Mouse (Mus musculus): ENCODE results near the gene Efl1. TPM values are rescaled to one million over a fixed set of nuclear protein-coding genes. Genes with fewer than 3 reads are reported as not detected.
"Not testable (repeated sequence)": the region's sequence is repeated elsewhere in the genome, so short reads cannot be mapped to it uniquely, and the experiment has no call there.

Efl1 gene
- polyA plus RNA-seq, 1 experiment from 2014 or later: 19.4 TPM

- no peaks in the 10 kb centered on the region for H3K4me1 ChIP-seq (ENCODE audit: control insufficient read depth, insufficient read depth, low read length)
- ATAC-seq (ENCODE audit: insufficient read depth, low FRiP score, low TSS enrichment): no peak
- no peaks in the 10 kb centered on the region for H3K27me3 ChIP-seq (ENCODE audit: control insufficient read depth, insufficient read depth, low read length)
- no peak overlapping the region for H3K27ac ChIP-seq (ENCODE audit: low read depth, low read length)
- no peak overlapping the region for H3K9ac ChIP-seq (ENCODE audit: low read length)
- H3K9me3 ChIP-seq (ENCODE audit: control insufficient read depth, low read length): no peaks in the 10 kb centered on the region
- WGBS: 88% methylated on average over 4 of the region's 4 CpGs
- no peak overlapping the region for H3K4me3 ChIP-seq (ENCODE audit: low read depth, low read length)
- H3K4me2 ChIP-seq (ENCODE audit: low read depth): no peak overlapping the region
- no peak for DNase-seq (ENCODE audit: low spot score)
- no peaks in the 10 kb centered on the region for H3K36me3 ChIP-seq (ENCODE audit: control insufficient read depth, insufficient read depth, low read length)
Measured at GRCm38 (mm10) chr7:82759091-82759490, 110.7 kb downstream of the Efl1 start.

- Histone ChIP-seq H3K4me2 (ENCODE audit: low read depth) (no peak overlapping the region), H3K4me3 (ENCODE audit: low read depth, low read length) (no peak overlapping the region), H3K4me1 (ENCODE audit: control insufficient read depth, insufficient read depth, low read length) (no peaks in the 10 kb centered on the region), H3K36me3 (ENCODE audit: control insufficient read depth, insufficient read depth, low read length) (no peaks in the 10 kb centered on the region), H3K9me3 (ENCODE audit: control insufficient read depth, low read length) (no peaks in the 10 kb centered on the region), H3K27me3 (ENCODE audit: control insufficient read depth, insufficient read depth, low read length) (no peaks in the 10 kb centered on the region), H3K9ac (ENCODE audit: low read length) (no peak overlapping the region), H3K27ac (ENCODE audit: low read depth, low read length) (no peak overlapping the region)
- no peak for DNase-seq (ENCODE audit: low spot score)
- WGBS: 90% methylated on average over 1 of the region's 1 CpGs
- no peak for ATAC-seq (ENCODE audit: insufficient read depth, low FRiP score, low TSS enrichment)
Measured at GRCm38 (mm10) chr7:82764951-82765350, 116.5 kb downstream of the Efl1 start.

DNA sequence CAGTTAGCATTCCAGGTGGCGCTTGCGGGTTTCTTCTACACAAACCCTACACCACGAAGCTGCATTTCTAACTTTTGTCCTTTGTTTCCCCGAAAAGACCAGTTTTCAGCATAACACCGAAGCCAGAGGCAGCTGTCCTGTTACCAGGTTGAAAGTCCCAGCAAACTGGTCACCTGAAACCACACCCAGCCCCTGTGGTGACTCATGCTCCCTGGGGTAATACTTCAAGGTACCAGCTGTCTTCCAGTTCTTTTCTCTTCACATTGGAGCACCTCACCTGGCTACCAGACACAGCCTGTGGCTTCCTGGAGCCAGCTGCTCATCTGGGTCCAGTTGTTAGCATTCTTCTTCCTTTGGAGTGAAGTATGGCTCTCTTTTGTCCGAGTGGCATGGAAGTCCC, 118.2 kb downstream of the Efl1 start:
- no peaks in the 10 kb centered on the region for H3K27me3 ChIP-seq (ENCODE audit: control insufficient read depth, insufficient read depth, low read length)
- peaks cover 5% of the 10 kb centered on the region for H3K9me3 ChIP-seq (ENCODE audit: control insufficient read depth, low read length)
- H3K4me2 ChIP-seq (ENCODE audit: low read depth): no peak overlapping the region
- H3K36me3 ChIP-seq (ENCODE audit: control insufficient read depth, insufficient read depth, low read length): no peaks in the 10 kb centered on the region
- H3K4me1 ChIP-seq (ENCODE audit: control insufficient read depth, insufficient read depth, low read length): no peaks in the 10 kb centered on the region
- no peak overlapping the region for H3K27ac ChIP-seq (ENCODE audit: low read depth, low read length)
- WGBS: 84% methylated on average over 6 of the region's 6 CpGs
- no peak overlapping the region for H3K4me3 ChIP-seq (ENCODE audit: low read depth, low read length)
- DNase-seq (ENCODE audit: low spot score) (no peak), ATAC-seq (ENCODE audit: insufficient read depth, low FRiP score, low TSS enrichment) (no peak)
- no peak overlapping the region for H3K9ac ChIP-seq (ENCODE audit: low read length)

DNA sequence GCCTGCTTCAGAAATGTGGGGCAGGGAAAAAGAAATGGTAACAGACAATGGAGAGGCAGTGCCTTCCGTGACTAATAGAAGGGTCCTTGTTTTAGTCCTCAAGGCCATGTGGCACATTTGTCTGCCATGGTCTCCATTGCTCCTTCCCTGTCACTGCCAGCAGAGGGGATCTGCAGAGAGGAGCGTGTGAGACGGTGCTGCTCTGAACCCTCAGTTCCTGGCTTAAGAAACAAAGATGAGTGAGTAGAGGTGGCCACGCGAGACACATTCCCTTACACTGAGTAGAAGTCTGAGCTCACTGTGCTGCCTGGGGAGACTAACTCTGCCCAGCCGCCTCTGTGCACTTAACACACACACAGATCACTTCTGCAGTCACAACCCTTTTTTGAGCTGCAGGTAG, 121.8 kb downstream of the Efl1 start:
- no peak overlapping the region for H3K9ac ChIP-seq (ENCODE audit: low read length)
- H3K9me3 ChIP-seq (ENCODE audit: control insufficient read depth, low read length): peaks cover 5% of the 10 kb centered on the region
- H3K4me3 ChIP-seq (ENCODE audit: low read depth, low read length): no peak overlapping the region
- no peaks in the 10 kb centered on the region for H3K36me3 ChIP-seq (ENCODE audit: control insufficient read depth, insufficient read depth, low read length)
- H3K4me2 ChIP-seq (ENCODE audit: low read depth): no peak overlapping the region
- DNase-seq (ENCODE audit: low spot score) (no peak), ATAC-seq (ENCODE audit: insufficient read depth, low FRiP score, low TSS enrichment) (no peak)
- H3K27ac ChIP-seq (ENCODE audit: low read depth, low read length): no peak overlapping the region
- H3K27me3 ChIP-seq (ENCODE audit: control insufficient read depth, insufficient read depth, low read length): no peaks in the 10 kb centered on the region
- no peaks in the 10 kb centered on the region for H3K4me1 ChIP-seq (ENCODE audit: control insufficient read depth, insufficient read depth, low read length)
- WGBS: 50% methylated on average over 6 of the region's 6 CpGs

DNA sequence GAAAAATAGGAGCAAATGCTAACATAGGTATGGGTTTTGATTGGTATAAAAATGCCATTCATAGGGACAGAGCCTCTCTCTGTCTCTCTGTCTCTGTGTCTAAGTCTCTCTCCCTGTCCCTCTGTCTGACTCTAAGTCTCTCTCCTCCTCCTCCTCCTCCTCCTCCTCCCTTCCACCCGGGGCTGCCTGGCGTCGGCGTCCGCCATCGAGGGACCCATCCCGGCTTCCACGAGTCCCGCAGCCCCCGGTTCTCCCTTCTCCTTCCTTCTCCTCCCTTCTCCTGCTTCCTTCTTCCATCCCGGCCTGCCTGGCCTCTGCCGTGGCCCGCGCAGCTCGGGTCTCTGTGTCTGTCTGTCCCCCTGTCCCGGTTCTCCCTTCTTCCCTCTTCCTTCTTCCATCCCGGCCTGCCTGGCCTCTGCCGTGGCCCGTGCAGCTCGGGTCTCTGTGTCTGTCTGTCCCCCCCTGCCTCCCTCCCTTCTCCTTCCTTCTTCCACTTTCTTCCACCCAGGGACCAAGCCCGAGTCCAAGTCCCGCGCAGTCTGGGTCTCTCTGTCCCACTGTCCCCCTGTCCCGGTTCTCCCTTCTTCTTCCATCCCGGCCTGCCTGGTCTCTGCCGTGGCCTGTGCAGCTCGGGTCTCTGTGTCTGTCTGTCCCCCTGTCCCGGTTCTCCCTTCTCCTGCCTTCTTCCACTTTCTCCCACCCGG, 122.7 kb downstream of the Efl1 start:
- H3K4me2 ChIP-seq (ENCODE audit: low read depth); H3K9me3 ChIP-seq (ENCODE audit: control insufficient read depth, low read length); H3K4me3 ChIP-seq (ENCODE audit: low read depth, low read length); H3K9ac ChIP-seq (ENCODE audit: low read length); H3K36me3 ChIP-seq (ENCODE audit: control insufficient read depth, insufficient read depth, low read length); H3K27ac ChIP-seq (ENCODE audit: low read depth, low read length); H3K27me3 ChIP-seq (ENCODE audit: control insufficient read depth, insufficient read depth, low read length); H3K4me1 ChIP-seq (ENCODE audit: control insufficient read depth, insufficient read depth, low read length): not testable (repeated sequence)
- ATAC-seq (ENCODE audit: insufficient read depth, low FRiP score, low TSS enrichment): peak; percentile 100
- DNase-seq (ENCODE audit: low spot score): peak; percentile 47
- 82% methylated on average over 23 of the region's 29 CpGs for WGBS

DNA sequence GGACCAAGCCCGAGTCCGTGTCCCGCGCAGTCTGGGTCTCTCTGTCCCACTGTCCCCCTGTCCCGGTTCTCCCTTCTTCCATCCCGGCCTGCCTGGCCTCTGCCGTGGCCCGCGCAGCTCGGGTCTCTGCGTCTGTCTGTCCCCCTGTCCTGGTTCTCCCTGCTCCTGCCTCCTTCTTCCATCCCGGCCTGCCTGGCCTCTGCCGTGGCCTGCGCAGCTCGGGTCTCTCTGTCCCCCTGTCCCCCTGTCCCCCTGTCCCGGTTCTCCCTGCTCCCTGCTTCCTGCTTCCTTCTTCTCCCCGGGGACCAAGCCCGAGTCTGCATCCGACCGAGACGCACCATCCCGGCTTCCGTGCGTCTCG, 123.2 kb downstream of the Efl1 start:
- ATAC-seq (ENCODE audit: insufficient read depth, low FRiP score, low TSS enrichment): peak; percentile 29
- not testable (repeated sequence) for H3K27ac ChIP-seq (ENCODE audit: low read depth, low read length); H3K9ac ChIP-seq (ENCODE audit: low read length); H3K4me3 ChIP-seq (ENCODE audit: low read depth, low read length); DNase-seq (ENCODE audit: low spot score); H3K9me3 ChIP-seq (ENCODE audit: control insufficient read depth, low read length); H3K36me3 ChIP-seq (ENCODE audit: control insufficient read depth, insufficient read depth, low read length); H3K27me3 ChIP-seq (ENCODE audit: control insufficient read depth, insufficient read depth, low read length); H3K4me2 ChIP-seq (ENCODE audit: low read depth); H3K4me1 ChIP-seq (ENCODE audit: control insufficient read depth, insufficient read depth, low read length)
- WGBS: 84% methylated on average over 25 of the region's 25 CpGs

DNA sequence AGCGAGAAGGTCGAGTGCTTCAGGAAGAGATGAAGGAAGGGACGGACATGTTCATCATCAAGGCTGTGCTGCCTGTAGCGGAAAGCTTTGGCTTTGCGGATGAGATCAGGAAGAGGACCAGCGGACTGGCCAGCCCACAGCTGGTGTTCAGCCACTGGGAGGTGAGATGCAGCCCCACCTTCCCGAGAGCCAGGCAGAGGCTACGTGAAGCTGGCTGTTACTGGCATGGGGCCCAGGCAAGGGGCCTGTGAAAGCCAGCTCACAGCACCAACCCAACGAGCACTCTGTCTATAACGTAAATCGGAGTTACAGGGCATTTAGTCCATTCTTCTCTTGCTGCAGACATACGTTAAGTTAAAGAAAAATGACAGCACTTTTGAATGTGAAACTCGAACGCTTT, 124.1 kb downstream of the Efl1 start:
- 65% methylated on average over 14 of the region's 14 CpGs for WGBS
- Histone ChIP-seq H3K4me1 (ENCODE audit: control insufficient read depth, insufficient read depth, low read length) (no peaks in the 10 kb centered on the region), H3K9me3 (ENCODE audit: control insufficient read depth, low read length) (peaks cover 5% of the 10 kb centered on the region), H3K27me3 (ENCODE audit: control insufficient read depth, insufficient read depth, low read length) (no peaks in the 10 kb centered on the region), H3K36me3 (ENCODE audit: control insufficient read depth, insufficient read depth, low read length) (no peaks in the 10 kb centered on the region), H3K9ac (ENCODE audit: low read length) (no peak overlapping the region), H3K27ac (ENCODE audit: low read depth, low read length) (no peak overlapping the region), H3K4me2 (ENCODE audit: low read depth) (no peak overlapping the region), H3K4me3 (ENCODE audit: low read depth, low read length) (no peak overlapping the region)
- ATAC-seq (ENCODE audit: insufficient read depth, low FRiP score, low TSS enrichment): no peak
- DNase-seq (ENCODE audit: low spot score): no peak

DNA sequence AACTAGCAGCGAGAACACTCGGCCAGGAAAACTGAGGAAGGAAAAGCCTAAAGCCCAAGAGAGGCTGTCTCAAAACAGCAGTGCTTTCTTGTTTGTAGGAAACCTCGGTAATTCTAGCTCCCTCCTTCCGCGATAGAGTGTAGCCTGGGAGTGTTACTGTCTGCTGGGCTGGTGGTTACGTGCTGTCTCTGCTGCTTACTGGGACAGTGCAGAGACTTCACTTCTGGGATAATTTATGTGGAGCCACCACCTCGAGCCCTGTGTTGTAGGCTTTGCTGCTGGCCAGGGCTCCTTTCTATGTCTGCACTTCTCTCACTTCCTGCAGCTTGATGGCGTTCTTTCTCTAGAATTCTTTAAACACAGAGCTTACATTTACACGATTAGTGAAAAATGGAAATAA, 124.7 kb downstream of the Efl1 start:
- Histone ChIP-seq H3K9ac (ENCODE audit: low read length) (no peak overlapping the region), H3K9me3 (ENCODE audit: control insufficient read depth, low read length) (peaks cover 5% of the 10 kb centered on the region), H3K27me3 (ENCODE audit: control insufficient read depth, insufficient read depth, low read length) (no peaks in the 10 kb centered on the region), H3K36me3 (ENCODE audit: control insufficient read depth, insufficient read depth, low read length) (no peaks in the 10 kb centered on the region), H3K27ac (ENCODE audit: low read depth, low read length) (no peak overlapping the region), H3K4me2 (ENCODE audit: low read depth) (no peak overlapping the region), H3K4me3 (ENCODE audit: low read depth, low read length) (no peak overlapping the region), H3K4me1 (ENCODE audit: control insufficient read depth, insufficient read depth, low read length) (no peaks in the 10 kb centered on the region)
- no peak for DNase-seq (ENCODE audit: low spot score)
- no peak for ATAC-seq (ENCODE audit: insufficient read depth, low FRiP score, low TSS enrichment)
- 56% methylated on average over 9 of the region's 9 CpGs for WGBS

- Histone ChIP-seq H3K27me3 (ENCODE audit: control insufficient read depth, insufficient read depth, low read length) (no peaks in the 10 kb centered on the region), H3K4me1 (ENCODE audit: control insufficient read depth, insufficient read depth, low read length) (no peaks in the 10 kb centered on the region), H3K4me2 (ENCODE audit: low read depth) (no peak overlapping the region), H3K9ac (ENCODE audit: low read length) (no peak overlapping the region), H3K36me3 (ENCODE audit: control insufficient read depth, insufficient read depth, low read length) (no peaks in the 10 kb centered on the region), H3K27ac (ENCODE audit: low read depth, low read length) (no peak overlapping the region), H3K4me3 (ENCODE audit: low read depth, low read length) (no peak overlapping the region), H3K9me3 (ENCODE audit: control insufficient read depth, low read length) (peaks cover 5% of the 10 kb centered on the region)
- ATAC-seq (ENCODE audit: insufficient read depth, low FRiP score, low TSS enrichment): no peak
- DNase-seq (ENCODE audit: low spot score): no peak
- 84% methylated on average over 6 of the region's 6 CpGs for WGBS
Measured at GRCm38 (mm10) chr7:82773884-82774283, 125.5 kb downstream of the Efl1 start.

Data from neural tube, embryonic 11.5 days (tissue).